Mouse (Mus musculus) kidney, postnatal 0 days (tissue): ENCODE data around the gene Plekhh2. TPM values are rescaled to one million over a fixed set of nuclear protein-coding genes. Genes with fewer than 3 reads are reported as not detected.
A peak's percentile ranks its signal among the peaks of the same experiment; 100 is the strongest.

ENCODE experiments used
- ATAC-seq: fragments of 200-750 bp; cut with Nextera tagmentation; replicated peaks from 2 replicates; pipeline ENCODE4 v1.8.0; 2017; ENCODE audit warnings: low read depth, moderate number of reproducible peaks, moderate TSS enrichment, moderate library complexity; ENCODE audit not compliant: low FRiP score
- DNase-seq: peaks from one replicate; pipeline ENCODE4 v3.0.0-alpha.2; 2016; ENCODE audit warnings: low spot score
- H3K27ac ChIP-seq: fragments of 300-500 bp; sonication (generic); 2 replicates; pipeline ENCODE4 v1.5.1; 2014; ENCODE audit warnings: mild to moderate bottlenecking
- H3K27me3 ChIP-seq: fragments of 300-500 bp; sonication (generic); 2 replicates; pipeline ENCODE4 v1.6.1; 2014; ENCODE audit warnings: low read length, mixed read lengths; ENCODE audit not compliant: insufficient read depth
- H3K36me3 ChIP-seq: fragments of 300-500 bp; sonication (generic); 2 replicates; pipeline ENCODE4 v1.6.1; 2014; ENCODE audit warnings: low read length, mixed read lengths; ENCODE audit not compliant: insufficient read depth
- H3K4me1 ChIP-seq: fragments of 300-500 bp; sonication (generic); replicated peaks from 2 replicates; pipeline ENCODE4 v1.6.1; 2014; ENCODE audit warnings: antibody characterized with exemption, low read length, mixed read lengths; ENCODE audit not compliant: insufficient read depth
- H3K4me2 ChIP-seq: fragments of 300-500 bp; sonication (generic); 2 replicates; pipeline ENCODE4 v1.6.1; 2014; ENCODE audit warnings: mild to moderate bottlenecking, low read length, moderate library complexity, mixed read lengths
- H3K4me3 ChIP-seq: fragments of 300-500 bp; sonication (generic); replicated peaks from 2 replicates; pipeline ENCODE4 v1.5.1; 2014; ENCODE audit warnings: low read depth, low read length
- H3K9ac ChIP-seq: fragments of 300-500 bp; sonication (generic); 2 replicates; pipeline ENCODE4 v1.6.1; 2014; ENCODE audit warnings: low read depth, low read length
- H3K9me3 ChIP-seq: fragments of 300-500 bp; sonication (generic); replicated peaks from 2 replicates; pipeline ENCODE4 v1.6.1; 2016; ENCODE audit warnings: low read length, inconsistent platforms, mixed read lengths
- CTCF ChIP-seq: IDR thresholded peaks from 2 replicates; pipeline ENCODE4 v1.5.1; 2016; ENCODE audit warnings: antibody characterized with exemption, low read depth, mild to moderate bottlenecking, moderate library complexity
- WGBS: fragments of 180-500 bp; shearing (Covaris S2); extraction: QIAGEN DNeasy Blood & Tissue Kit; methylation state at CpG from one replicate; pipeline ENCODE4 v1.1.7; 2014; 5-methylcytosine and 5-hydroxymethylcytosine counted together
- polyA plus RNA-seq: library from polyadenylated mRNA; unstranded; fragments of >200 nt; fragmentation: Nextera tagmentation; extraction: Ambion mirVana; gene quantifications from 2 replicates; pipeline ENCODE4 v1.2.1, GENCODE M21; 2015

Gene Plekhh2
- polyA plus RNA-seq, 1 experiment from 2014 or later = 6.1 TPM

GRCm38 (mm10) chr17:84644292-84645050, 132.8 kb downstream of the Plekhh2 start:
- no peaks in the 10 kb centered on the region for H3K36me3 ChIP-seq
- H3K4me1 ChIP-seq = no peaks in the 10 kb centered on the region
- no peak for TF ChIP-seq CTCF
- H3K27me3 ChIP-seq = no peaks in the 10 kb centered on the region
- ATAC-seq = no peak
- no peak overlapping the region for H3K9ac ChIP-seq
- H3K4me3 ChIP-seq = no peak overlapping the region
- H3K27ac ChIP-seq = no peak overlapping the region
- no peaks in the 10 kb centered on the region for H3K9me3 ChIP-seq
- H3K4me2 ChIP-seq = no peak overlapping the region
- WGBS = 45% methylated on average over 16 of the region's 16 CpGs
- peak; percentile 45 for DNase-seq

- DNase-seq (no peak), ATAC-seq (no peak)
- Histone ChIP-seq H3K4me3 (no peak overlapping the region), H3K4me1 (no peaks in the 10 kb centered on the region), H3K4me2 (no peak overlapping the region), H3K9me3 (no peaks in the 10 kb centered on the region), H3K27ac (no peak overlapping the region), H3K9ac (no peak overlapping the region), H3K27me3 (no peaks in the 10 kb centered on the region), H3K36me3 (no peaks in the 10 kb centered on the region)
- no peak for TF ChIP-seq CTCF
- 40% methylated on average over 9 of the region's 9 CpGs for WGBS
Measured at GRCm38 (mm10) chr17:84645119-84645518, 133.4 kb downstream of the Plekhh2 start.

GRCm38 (mm10) chr17:84645894-84646293, 134.2 kb downstream of the Plekhh2 start:
- H3K4me1 ChIP-seq = no peaks in the 10 kb centered on the region
- H3K36me3 ChIP-seq = no peaks in the 10 kb centered on the region
- no peak overlapping the region for H3K9ac ChIP-seq
- TF ChIP-seq CTCF = no peak
- no peak overlapping the region for H3K4me2 ChIP-seq
- H3K27ac ChIP-seq = no peak overlapping the region
- 17% methylated on average over 5 of the region's 7 CpGs for WGBS
- H3K9me3 ChIP-seq = no peaks in the 10 kb centered on the region
- DNase-seq = no peak
- H3K27me3 ChIP-seq = no peaks in the 10 kb centered on the region
- no peak for ATAC-seq
- H3K4me3 ChIP-seq = no peak overlapping the region

- H3K4me1 ChIP-seq = no peaks in the 10 kb centered on the region
- no peak overlapping the region for H3K4me2 ChIP-seq
- no peak for DNase-seq
- H3K36me3 ChIP-seq = no peaks in the 10 kb centered on the region
- no peak overlapping the region for H3K9ac ChIP-seq
- H3K27ac ChIP-seq = no peak overlapping the region
- ATAC-seq = no peak
- no peak for TF ChIP-seq CTCF
- H3K9me3 ChIP-seq = no peaks in the 10 kb centered on the region
- no peak overlapping the region for H3K4me3 ChIP-seq
- H3K27me3 ChIP-seq = no peaks in the 10 kb centered on the region
- WGBS = 60% methylated on average over 2 of the region's 2 CpGs
Measured at GRCm38 (mm10) chr17:84646477-84646876, 134.8 kb downstream of the Plekhh2 start.

GRCm38 (mm10) chr17:84647630-84648029, 135.9 kb downstream of the Plekhh2 start:
- no peak for DNase-seq
- Histone ChIP-seq H3K9ac (no peak overlapping the region), H3K4me1 (no peaks in the 10 kb centered on the region), H3K27ac (no peak overlapping the region), H3K27me3 (no peaks in the 10 kb centered on the region), H3K9me3 (no peaks in the 10 kb centered on the region), H3K4me3 (no peak overlapping the region), H3K36me3 (no peaks in the 10 kb centered on the region), H3K4me2 (no peak overlapping the region)
- WGBS = 93% methylated on average over 4 of the region's 4 CpGs
- TF ChIP-seq CTCF = no peak
- no peak for ATAC-seq

- Histone ChIP-seq H3K27me3 (no peaks in the 10 kb centered on the region), H3K27ac (no peak overlapping the region), H3K36me3 (no peaks in the 10 kb centered on the region), H3K9me3 (no peaks in the 10 kb centered on the region), H3K9ac (no peak overlapping the region), H3K4me1 (no peaks in the 10 kb centered on the region), H3K4me2 (no peak overlapping the region), H3K4me3 (no peak overlapping the region)
- no peak for TF ChIP-seq CTCF
- whole genome bisulfite sequencing = 86% methylated on average over 9 of the region's 9 CpGs
- ATAC-seq = no peak
- DNase-seq = no peak
Measured at GRCm38 (mm10) chr17:84650302-84651017, 138.8 kb downstream of the Plekhh2 start.
